Mouse (Mus musculus): ENCODE results near the gene Ift88. TPM values are rescaled to one million over a fixed set of nuclear protein-coding genes. Genes with fewer than 3 reads are reported as not detected.

Ift88 gene
- polyA plus RNA-seq, 1 experiment from 2014 or later: 18.1 TPM

DNA sequence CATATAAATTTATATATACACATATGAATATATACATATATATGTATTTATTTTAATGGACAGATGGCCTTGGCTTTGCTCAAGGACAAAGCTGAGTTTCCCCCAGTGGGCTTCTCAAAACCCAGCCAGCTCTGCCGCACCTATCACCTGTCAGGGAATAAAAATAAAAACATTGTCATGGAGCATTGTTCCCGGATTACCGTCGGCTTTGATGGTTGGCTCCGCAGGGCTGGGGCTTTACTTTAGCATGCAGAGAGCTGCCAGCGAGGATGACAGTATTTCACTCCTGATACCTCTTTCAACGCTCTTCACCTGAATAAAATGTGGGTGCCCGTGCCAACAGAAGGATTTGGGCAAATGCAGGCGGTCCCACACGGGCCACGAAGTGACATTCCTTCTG, 110.0 kb downstream of the Ift88 start:
- Histone ChIP-seq H3K27ac (ENCODE audit: low read depth, low read length) (no peak overlapping the region), H3K4me3 (ENCODE audit: low read depth, low read length) (no peak overlapping the region), H3K36me3 (ENCODE audit: control insufficient read depth, insufficient read depth, low read length) (no peaks in the 10 kb centered on the region), H3K9ac (ENCODE audit: low read length) (no peak overlapping the region), H3K4me1 (ENCODE audit: control insufficient read depth, insufficient read depth, low read length) (peaks cover 25% of the 10 kb centered on the region), H3K27me3 (ENCODE audit: control insufficient read depth, insufficient read depth, low read length) (peaks cover 10% of the 10 kb centered on the region; the same call in 1 of the 2 replicates), H3K9me3 (ENCODE audit: control insufficient read depth, low read length) (no peaks in the 10 kb centered on the region), H3K4me2 (no peak overlapping the region)
- 11% methylated on average over 11 of the region's 11 CpGs for WGBS
- DNase-seq (ENCODE audit: low spot score, missing footprints) (peak; percentile 89), ATAC-seq (ENCODE audit: low FRiP score) (no peak)

DNA sequence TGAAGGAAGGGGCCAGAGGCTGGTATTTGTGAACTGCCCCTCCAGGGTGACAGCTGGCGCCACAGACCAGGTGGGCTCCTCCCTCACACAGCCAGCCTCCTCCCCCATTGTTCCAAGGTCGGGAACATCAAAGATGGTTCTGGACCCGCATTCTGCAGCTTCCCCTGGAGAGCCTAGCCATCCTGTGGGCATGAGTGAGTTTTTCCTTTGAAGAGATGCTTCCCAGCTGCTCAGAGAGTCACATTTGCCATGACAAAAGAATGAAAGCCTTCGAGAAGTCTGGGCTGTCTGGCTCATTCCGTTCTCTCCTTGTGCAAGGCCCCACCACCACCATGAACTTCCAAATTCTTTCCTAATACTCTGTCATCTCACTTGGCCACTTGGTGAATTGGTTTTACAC, 110.5 kb downstream of the Ift88 start:
- H3K27ac ChIP-seq (ENCODE audit: low read depth, low read length): no peak overlapping the region
- H3K36me3 ChIP-seq (ENCODE audit: control insufficient read depth, insufficient read depth, low read length): no peaks in the 10 kb centered on the region
- H3K9ac ChIP-seq (ENCODE audit: low read length): no peak overlapping the region
- ATAC-seq (ENCODE audit: low FRiP score) (peak; percentile 30; the same call in 1 of the 2 replicates), DNase-seq (ENCODE audit: low spot score, missing footprints) (peak; percentile 81)
- no peak overlapping the region for H3K4me3 ChIP-seq (ENCODE audit: low read depth, low read length)
- 2% methylated on average over 5 of the region's 5 CpGs for WGBS
- H3K4me1 ChIP-seq (ENCODE audit: control insufficient read depth, insufficient read depth, low read length): peaks cover 25% of the 10 kb centered on the region
- H3K4me2 ChIP-seq: no peak overlapping the region
- H3K9me3 ChIP-seq (ENCODE audit: control insufficient read depth, low read length): no peaks in the 10 kb centered on the region
- peaks cover 10% of the 10 kb centered on the region; the same call in 1 of the 2 replicates for H3K27me3 ChIP-seq (ENCODE audit: control insufficient read depth, insufficient read depth, low read length)

GRCm38 (mm10) chr14:57534961-57535360, 111.1 kb downstream of the Ift88 start:
- no peak overlapping the region for H3K9ac ChIP-seq (ENCODE audit: low read length)
- 9% methylated on average over 8 of the region's 8 CpGs for WGBS
- DNase-seq (ENCODE audit: low spot score, missing footprints): peak; percentile 89
- peaks cover 25% of the 10 kb centered on the region for H3K4me1 ChIP-seq (ENCODE audit: control insufficient read depth, insufficient read depth, low read length)
- H3K27me3 ChIP-seq (ENCODE audit: control insufficient read depth, insufficient read depth, low read length): peaks cover 10% of the 10 kb centered on the region; the same call in 1 of the 2 replicates
- H3K4me2 ChIP-seq: no peak overlapping the region
- no peaks in the 10 kb centered on the region for H3K9me3 ChIP-seq (ENCODE audit: control insufficient read depth, low read length)
- H3K4me3 ChIP-seq (ENCODE audit: low read depth, low read length): no peak overlapping the region
- ATAC-seq (ENCODE audit: low FRiP score): no peak
- no peak overlapping the region for H3K27ac ChIP-seq (ENCODE audit: low read depth, low read length)
- H3K36me3 ChIP-seq (ENCODE audit: control insufficient read depth, insufficient read depth, low read length): no peaks in the 10 kb centered on the region

GRCm38 (mm10) chr14:57535646-57536045, 111.8 kb downstream of the Ift88 start:
- Histone ChIP-seq H3K9me3 (ENCODE audit: control insufficient read depth, low read length) (no peaks in the 10 kb centered on the region), H3K4me1 (ENCODE audit: control insufficient read depth, insufficient read depth, low read length) (peaks cover 25% of the 10 kb centered on the region), H3K4me2 (no peak overlapping the region), H3K27me3 (ENCODE audit: control insufficient read depth, insufficient read depth, low read length) (peaks cover 10% of the 10 kb centered on the region; the same call in 1 of the 2 replicates), H3K36me3 (ENCODE audit: control insufficient read depth, insufficient read depth, low read length) (no peaks in the 10 kb centered on the region), H3K4me3 (ENCODE audit: low read depth, low read length) (no peak overlapping the region), H3K9ac (ENCODE audit: low read length) (no peak overlapping the region), H3K27ac (ENCODE audit: low read depth, low read length) (no peak overlapping the region)
- peak; percentile 85 for DNase-seq (ENCODE audit: low spot score, missing footprints)
- 83% methylated on average over 6 of the region's 6 CpGs for WGBS
- ATAC-seq (ENCODE audit: low FRiP score): no peak

DNA sequence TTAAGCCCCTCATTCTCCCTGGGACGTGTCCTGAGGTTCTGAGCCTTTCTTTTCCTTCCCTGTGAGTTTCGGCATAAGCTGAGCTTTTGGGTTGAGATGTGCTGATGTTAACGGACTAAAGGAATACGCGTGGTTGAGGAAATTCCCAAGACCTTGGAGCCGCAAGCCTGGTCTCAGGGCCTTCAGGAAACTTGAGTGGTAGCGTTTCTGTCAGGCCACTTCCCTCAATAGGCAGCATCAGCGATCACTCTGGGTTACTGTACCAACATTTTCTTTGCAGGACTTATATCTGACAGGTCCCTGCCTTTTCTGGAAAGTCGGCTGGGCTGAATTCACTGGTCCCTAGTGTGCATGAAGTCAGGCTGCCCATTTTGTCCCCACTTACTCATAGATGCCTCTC, 113.0 kb downstream of the Ift88 start:
- DNase-seq (ENCODE audit: low spot score, missing footprints) (peak; percentile 90), ATAC-seq (ENCODE audit: low FRiP score) (peak; percentile 5; the same call in 1 of the 2 replicates)
- no peak overlapping the region for H3K4me2 ChIP-seq
- H3K4me3 ChIP-seq (ENCODE audit: low read depth, low read length): no peak overlapping the region
- H3K9ac ChIP-seq (ENCODE audit: low read length): no peak overlapping the region
- no peak overlapping the region for H3K27ac ChIP-seq (ENCODE audit: low read depth, low read length)
- no peaks in the 10 kb centered on the region for H3K9me3 ChIP-seq (ENCODE audit: control insufficient read depth, low read length)
- WGBS: 32% methylated on average over 9 of the region's 9 CpGs
- H3K27me3 ChIP-seq (ENCODE audit: control insufficient read depth, insufficient read depth, low read length): peaks cover 12% of the 10 kb centered on the region
- peaks cover 25% of the 10 kb centered on the region for H3K4me1 ChIP-seq (ENCODE audit: control insufficient read depth, insufficient read depth, low read length)
- no peaks in the 10 kb centered on the region for H3K36me3 ChIP-seq (ENCODE audit: control insufficient read depth, insufficient read depth, low read length)

DNA sequence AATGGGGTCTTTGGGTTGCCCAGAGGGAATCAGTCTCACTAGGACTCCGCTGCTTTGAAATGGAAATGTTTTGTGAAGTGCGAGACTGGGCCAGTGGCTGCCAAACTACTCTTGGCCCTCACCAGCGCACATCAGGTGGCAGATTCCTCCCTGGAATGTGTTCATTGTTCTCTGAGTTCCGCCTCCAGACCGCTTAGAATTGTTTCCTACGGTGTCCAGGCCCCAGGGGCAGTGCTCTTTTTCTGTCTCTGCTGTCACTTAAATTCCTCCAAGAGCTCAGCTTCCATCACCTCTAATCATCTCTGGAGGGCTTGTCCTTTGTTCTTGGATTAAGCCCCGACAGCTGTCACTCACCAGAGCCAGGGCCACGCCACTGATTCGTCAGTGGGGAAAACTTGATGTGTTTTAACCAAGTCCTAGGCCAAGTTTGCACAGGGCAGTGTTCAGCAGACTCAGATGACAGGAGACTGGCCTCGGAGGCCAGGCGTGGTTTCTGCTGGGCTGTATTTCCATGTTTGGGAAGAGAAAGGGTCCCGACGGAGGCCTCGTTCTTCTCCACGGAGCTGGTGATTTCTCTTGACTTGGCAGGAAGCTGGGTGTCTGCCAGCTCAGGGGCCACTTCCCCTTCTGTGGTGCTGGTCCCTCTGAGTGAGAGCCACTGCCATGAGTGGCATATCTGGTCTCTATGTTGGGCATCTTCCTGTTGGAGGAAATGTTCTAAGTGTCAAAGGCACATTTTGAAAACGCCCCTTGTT, 113.6 kb downstream of the Ift88 start:
- 3% methylated on average over 16 of the region's 16 CpGs for WGBS
- H3K27ac ChIP-seq (ENCODE audit: low read depth, low read length): no peak overlapping the region; the same call in 1 of the 2 replicates
- no peaks in the 10 kb centered on the region for H3K36me3 ChIP-seq (ENCODE audit: control insufficient read depth, insufficient read depth, low read length)
- peaks cover 25% of the 10 kb centered on the region for H3K4me1 ChIP-seq (ENCODE audit: control insufficient read depth, insufficient read depth, low read length)
- no peaks in the 10 kb centered on the region for H3K9me3 ChIP-seq (ENCODE audit: control insufficient read depth, low read length)
- no peak overlapping the region; the same call in 1 of the 2 replicates for H3K9ac ChIP-seq (ENCODE audit: low read length)
- H3K4me2 ChIP-seq: peak overlapping the region; percentile 29
- DNase-seq (ENCODE audit: low spot score, missing footprints) (peak; percentile 92), ATAC-seq (ENCODE audit: low FRiP score) (peak; percentile 72)
- peaks cover 12% of the 10 kb centered on the region for H3K27me3 ChIP-seq (ENCODE audit: control insufficient read depth, insufficient read depth, low read length)
- no peak overlapping the region for H3K4me3 ChIP-seq (ENCODE audit: low read depth, low read length)

DNA sequence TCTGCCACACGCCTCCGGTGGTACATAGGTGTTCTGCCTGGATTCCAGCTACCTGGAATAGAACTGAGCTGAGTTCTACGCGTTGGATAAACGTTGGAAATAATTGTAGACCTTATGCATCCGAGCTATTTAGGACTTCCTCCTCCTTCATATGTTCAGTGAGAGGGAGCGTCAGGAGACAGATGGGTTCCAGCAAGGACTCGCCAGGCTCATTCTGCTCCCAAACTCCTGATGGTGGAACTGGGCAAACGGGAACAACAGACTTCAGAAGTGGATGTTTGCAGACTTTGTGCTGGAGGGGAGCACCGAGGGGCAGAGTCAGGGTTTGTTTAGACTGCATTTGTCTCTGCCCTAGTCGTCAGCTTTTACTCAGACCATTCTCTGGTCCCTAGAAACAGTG, 116.8 kb downstream of the Ift88 start:
- no peak overlapping the region for H3K27ac ChIP-seq (ENCODE audit: low read depth, low read length)
- DNase-seq (ENCODE audit: low spot score, missing footprints): no peak
- H3K4me2 ChIP-seq: no peak overlapping the region
- no peak overlapping the region for H3K4me3 ChIP-seq (ENCODE audit: low read depth, low read length)
- ATAC-seq (ENCODE audit: low FRiP score): no peak
- H3K4me1 ChIP-seq (ENCODE audit: control insufficient read depth, insufficient read depth, low read length): peaks cover 14% of the 10 kb centered on the region
- H3K9ac ChIP-seq (ENCODE audit: low read length): no peak overlapping the region
- no peaks in the 10 kb centered on the region for H3K9me3 ChIP-seq (ENCODE audit: control insufficient read depth, low read length)
- WGBS: 87% methylated on average over 11 of the region's 11 CpGs
- peaks cover 5% of the 10 kb centered on the region for H3K27me3 ChIP-seq (ENCODE audit: control insufficient read depth, insufficient read depth, low read length)
- H3K36me3 ChIP-seq (ENCODE audit: control insufficient read depth, insufficient read depth, low read length): no peaks in the 10 kb centered on the region

DNA sequence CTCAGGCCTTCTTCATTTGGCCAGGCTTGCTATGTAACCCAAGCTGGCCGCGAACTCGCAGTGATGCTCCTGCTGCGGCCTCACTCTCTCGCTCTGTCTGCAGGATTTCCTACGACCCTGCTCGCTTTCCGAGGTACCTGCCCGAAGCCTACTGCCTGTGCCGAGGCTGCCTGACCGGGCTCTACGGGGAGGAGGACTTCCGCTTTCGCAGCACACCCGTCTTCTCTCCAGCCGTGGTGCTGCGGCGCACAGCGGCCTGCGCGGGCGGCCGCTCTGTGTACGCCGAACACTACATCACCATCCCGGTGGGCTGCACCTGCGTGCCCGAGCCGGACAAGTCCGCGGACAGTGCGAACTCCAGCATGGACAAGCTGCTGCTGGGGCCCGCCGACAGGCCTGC, 118.4 kb downstream of the Ift88 start:
- ATAC-seq (ENCODE audit: low FRiP score): 0 out of 2 replicates have a peak, but pooled peaks have one; percentile 42
- WGBS: 36% methylated on average over 34 of the region's 34 CpGs

GRCm38 (mm10) chr14:57543420-57544039, 119.7 kb downstream of the Ift88 start:
- peak; percentile 37 for DNase-seq (ENCODE audit: low spot score, missing footprints)
- H3K9ac ChIP-seq (ENCODE audit: low read length): no peak overlapping the region
- H3K36me3 ChIP-seq (ENCODE audit: control insufficient read depth, insufficient read depth, low read length): no peaks in the 10 kb centered on the region
- no peak overlapping the region for H3K4me3 ChIP-seq (ENCODE audit: low read depth, low read length)
- WGBS: 91% methylated on average over 13 of the region's 13 CpGs
- no peak for ATAC-seq (ENCODE audit: low FRiP score)
- H3K9me3 ChIP-seq (ENCODE audit: control insufficient read depth, low read length): no peaks in the 10 kb centered on the region; the same call in 1 of the 2 replicates
- H3K27me3 ChIP-seq (ENCODE audit: control insufficient read depth, insufficient read depth, low read length): peaks cover 2% of the 10 kb centered on the region; the same call in 1 of the 2 replicates
- no peak overlapping the region for H3K27ac ChIP-seq (ENCODE audit: low read depth, low read length)
- H3K4me1 ChIP-seq (ENCODE audit: control insufficient read depth, insufficient read depth, low read length): no peaks in the 10 kb centered on the region
- no peak overlapping the region for H3K4me2 ChIP-seq

More for the DNA sequence above, 118.4 kb downstream of the Ift88 start:
- H3K27me3 ChIP-seq (ENCODE audit: control insufficient read depth, insufficient read depth, low read length): peaks cover 2% of the 10 kb centered on the region; the same call in 1 of the 2 replicates
- H3K4me3 ChIP-seq (ENCODE audit: low read depth, low read length): no peak overlapping the region; the same call in 1 of the 2 replicates
- peak overlapping the region; percentile 44 for H3K9ac ChIP-seq (ENCODE audit: low read length)
- peaks cover 9% of the 10 kb centered on the region for H3K4me1 ChIP-seq (ENCODE audit: control insufficient read depth, insufficient read depth, low read length)
- peak; percentile 84 for DNase-seq (ENCODE audit: low spot score, missing footprints)
- peak overlapping the region; percentile 34 for H3K4me2 ChIP-seq
- H3K9me3 ChIP-seq (ENCODE audit: control insufficient read depth, low read length): no peaks in the 10 kb centered on the region
- no peaks in the 10 kb centered on the region for H3K36me3 ChIP-seq (ENCODE audit: control insufficient read depth, insufficient read depth, low read length)
- H3K27ac ChIP-seq (ENCODE audit: low read depth, low read length): no peak overlapping the region
